Mouse (Mus musculus) gastrocnemius, postnatal 4 days (tissue): Measurements from ENCODE around the gene Ehd4. TPM values are rescaled to one million over a fixed set of nuclear protein-coding genes. Genes with fewer than 3 reads are reported as not detected.
A peak's percentile ranks its signal among the peaks of the same experiment; 100 is the strongest.

Experiments used
- DNase-seq, 2 experiments: peaks; one replicate each; pipeline ENCODE4 v3.0.0; 2021 to 2022; ENCODE audit warnings: low spot score in 2 of 2, mixed read lengths in 2 of 2
- total RNA-seq, 2 experiments: library from RNA; stranded (reverse); gene quantifications; 2 replicates each; pipeline ENCODE4 v1.2.3; 2021

Gene Ehd4
- total RNA-seq, 2 experiments from 2014 or later = 166 to 179 TPM

GRCm38 (mm10) chr2:120082416-120082815, 72.0 kb downstream of the Ehd4 start:
- DNase-seq = no peak

GRCm38 (mm10) chr2:120076076-120076705, 78.2 kb downstream of the Ehd4 start:
- peak in 1 of 2 experiments; percentile 48 for DNase-seq

GRCm38 (mm10) chr2:120074096-120074495, 80.3 kb downstream of the Ehd4 start:
- no peak for DNase-seq

- no peak for DNase-seq
These were observed 84.9 kb downstream of the Ehd4 start for GRCm38 (mm10) chr2:120069466-120069990.

- no peak for DNase-seq
These were observed 85.6 kb downstream of the Ehd4 start for GRCm38 (mm10) chr2:120068555-120069465.

- no peak for DNase-seq
These were observed 88.2 kb downstream of the Ehd4 start for GRCm38 (mm10) chr2:120066224-120066623.

GRCm38 (mm10) chr2:120065243-120065642, 89.2 kb downstream of the Ehd4 start:
- no peak for DNase-seq

GRCm38 (mm10) chr2:120064639-120065038, 89.8 kb downstream of the Ehd4 start:
- no peak for DNase-seq

- DNase-seq = no peak
These were observed 92.2 kb downstream of the Ehd4 start for GRCm38 (mm10) chr2:120062248-120062647.

GRCm38 (mm10) chr2:120060651-120061050, 93.8 kb downstream of the Ehd4 start:
- DNase-seq = no peak

GRCm38 (mm10) chr2:120060190-120060589, 94.2 kb downstream of the Ehd4 start:
- no peak for DNase-seq

- no peak for DNase-seq
These were observed 94.9 kb downstream of the Ehd4 start for GRCm38 (mm10) chr2:120059466-120059865.

GRCm38 (mm10) chr2:120058818-120059217, 95.6 kb downstream of the Ehd4 start:
- no peak for DNase-seq

- DNase-seq = no peak
These were observed 98.5 kb downstream of the Ehd4 start for GRCm38 (mm10) chr2:120055923-120056322.

- no peak for DNase-seq
These were observed 99.4 kb downstream of the Ehd4 start for GRCm38 (mm10) chr2:120054771-120055552.

- DNase-seq = no peak
These were observed 103.0 kb downstream of the Ehd4 start for GRCm38 (mm10) chr2:120051405-120051804.

- no peak for DNase-seq
These were observed 104.7 kb downstream of the Ehd4 start for GRCm38 (mm10) chr2:120049632-120050274.

- no peak for DNase-seq
These were observed 106.2 kb downstream of the Ehd4 start for GRCm38 (mm10) chr2:120048173-120048572.

- no peak for DNase-seq
These were observed 107.7 kb downstream of the Ehd4 start for GRCm38 (mm10) chr2:120046486-120047310.

GRCm38 (mm10) chr2:120044676-120045075, 109.7 kb downstream of the Ehd4 start:
- no peak for DNase-seq
